Mouse (Mus musculus): ENCODE measurements around the gene Noto. TPM values are rescaled to one million over a fixed set of nuclear protein-coding genes. Genes with fewer than 3 reads are reported as not detected.
"Not testable (repeated sequence)": the region's sequence is repeated elsewhere in the genome, so short reads cannot be mapped to it uniquely, and the experiment has no call there.

The Noto gene
- total RNA-seq, 2 experiments from 2014 or later: not detected

GRCm38 (mm10) chr6:85419150-85419549 lies 4.5 kb upstream of the Noto start:
- DNase-seq (ENCODE audit: extremely low spot score in 1 of 2, low spot score in 1 of 2): no peak

DNA sequence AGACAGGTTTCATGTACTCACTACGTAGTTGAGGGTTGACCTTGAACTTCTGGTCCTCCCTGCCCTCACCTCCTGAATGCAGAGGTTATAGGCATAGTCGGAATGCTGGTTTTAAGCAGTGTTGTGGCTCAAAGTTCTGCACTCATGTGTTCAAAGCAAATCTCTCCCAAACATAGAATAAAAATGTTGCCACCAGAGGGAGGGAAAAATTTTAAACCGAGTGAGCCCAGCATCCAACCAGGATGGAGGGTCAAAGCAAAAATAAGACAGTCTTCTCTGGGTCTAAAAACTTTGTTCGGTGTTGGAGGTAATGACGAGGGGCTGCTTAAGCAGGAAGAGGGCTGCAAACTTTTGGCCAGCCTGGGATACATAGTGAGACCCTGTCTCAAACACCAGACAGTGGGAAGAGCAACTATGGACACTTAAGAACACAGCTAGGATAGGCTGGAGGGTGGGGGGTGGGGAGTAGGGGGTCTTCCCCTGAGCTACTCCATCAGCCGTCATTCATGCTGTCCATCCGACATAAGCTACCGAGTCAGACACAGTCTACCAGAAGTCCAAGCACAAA lies 7.7 kb downstream of the Noto start:
- no peak for DNase-seq (ENCODE audit: extremely low spot score in 1 of 2, low spot score in 1 of 2)

- peak; percentile 73 to 74 for DNase-seq (ENCODE audit: extremely low spot score in 1 of 2, low spot score in 1 of 2)
These were observed 8.3 kb downstream of the Noto start, which contains the start of gene Smyd5 for GRCm38 (mm10) chr6:85431842-85432431. TSS of gene Smyd5 (plus strand) at chr6:85431989.

GRCm38 (mm10) chr6:85433865-85434264 lies 10.2 kb downstream of the Noto start:
- DNase-seq (ENCODE audit: extremely low spot score in 1 of 2, low spot score in 1 of 2): no peak

- no peak for DNase-seq (ENCODE audit: extremely low spot score in 1 of 2, low spot score in 1 of 2)
These were observed 12.5 kb downstream of the Noto start for GRCm38 (mm10) chr6:85436204-85436603.

DNA sequence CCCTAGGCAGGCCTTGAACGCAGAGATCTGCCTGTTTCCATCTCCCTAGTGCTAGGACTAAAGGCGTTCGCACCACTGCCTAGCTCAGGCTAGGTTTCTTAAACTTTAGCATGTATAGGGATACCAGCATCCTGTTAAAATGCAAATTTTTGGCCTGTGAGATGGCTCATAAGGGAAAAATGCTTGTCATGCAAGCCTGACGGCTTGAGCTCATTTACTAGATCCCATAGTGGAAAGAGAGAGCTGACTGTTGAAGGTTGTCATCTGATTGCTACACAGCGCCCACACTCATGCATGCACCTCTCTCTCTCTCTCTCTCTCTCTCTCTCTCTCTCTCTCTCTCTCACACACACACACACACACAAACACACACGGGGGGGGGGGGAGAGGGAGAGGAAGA lies 12.9 kb downstream of the Noto start:
- no peak for DNase-seq (ENCODE audit: extremely low spot score in 1 of 2, low spot score in 1 of 2)

DNA sequence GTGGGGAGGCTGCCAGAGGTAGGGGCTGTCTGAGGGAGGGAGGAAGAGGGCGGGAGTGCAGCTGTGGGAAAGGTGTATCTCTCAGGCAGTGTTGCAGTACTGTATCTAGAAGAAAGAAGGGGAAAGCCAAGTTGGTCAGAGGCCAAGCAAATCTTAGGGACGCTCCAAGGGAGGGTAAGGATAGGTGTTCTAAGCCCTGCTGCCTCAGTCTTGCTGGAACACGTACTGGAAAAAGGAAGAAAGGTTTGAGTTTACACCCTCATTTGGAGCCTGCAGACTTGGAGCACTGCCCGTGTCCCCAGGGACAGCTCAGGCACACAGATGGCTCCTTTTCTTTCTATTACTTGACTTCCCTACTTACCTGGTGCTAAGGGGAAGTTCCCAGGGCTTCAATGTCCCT lies 17.5 kb downstream of the Noto start:
- no peak for DNase-seq (ENCODE audit: extremely low spot score in 1 of 2, low spot score in 1 of 2)

- no peak for DNase-seq (ENCODE audit: extremely low spot score in 1 of 2, low spot score in 1 of 2)
These were observed 20.0 kb downstream of the Noto start for GRCm38 (mm10) chr6:85443488-85444233.

DNA sequence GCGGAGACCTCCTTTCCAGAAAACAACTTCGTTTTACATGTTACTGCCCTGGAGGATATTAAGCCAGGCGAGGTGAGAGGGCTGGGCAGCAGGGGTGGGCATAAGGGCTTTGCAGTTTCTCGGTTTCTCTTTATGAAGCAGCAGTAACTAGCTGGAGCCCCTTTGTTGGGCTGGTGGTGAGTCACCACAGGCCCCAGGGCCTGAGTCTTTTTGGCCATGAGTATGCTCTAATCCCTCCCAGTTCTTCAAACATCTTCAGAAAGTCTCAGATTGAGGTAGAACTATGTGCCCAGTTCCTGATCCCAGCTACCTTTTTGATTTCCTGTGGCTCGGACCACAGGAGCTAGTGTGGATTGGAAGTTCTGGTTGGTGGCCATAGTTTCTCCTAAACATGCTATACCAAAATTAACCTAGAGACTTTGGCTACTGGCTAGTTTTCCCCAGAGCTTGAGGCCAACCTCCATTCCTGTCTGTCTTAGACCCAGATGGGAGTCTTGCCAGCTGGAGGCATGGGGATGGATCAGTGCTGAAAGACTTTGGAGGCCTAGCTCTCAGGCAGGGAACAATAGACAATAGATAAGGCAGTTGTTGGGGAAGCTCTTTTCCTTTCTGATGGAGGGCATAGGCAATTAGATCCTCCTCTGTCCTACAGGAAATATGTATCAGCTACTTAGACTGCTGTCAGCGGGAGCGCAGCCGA lies 20.7 kb downstream of the Noto start:
- no peak for DNase-seq (ENCODE audit: extremely low spot score in 1 of 2, low spot score in 1 of 2)

DNA sequence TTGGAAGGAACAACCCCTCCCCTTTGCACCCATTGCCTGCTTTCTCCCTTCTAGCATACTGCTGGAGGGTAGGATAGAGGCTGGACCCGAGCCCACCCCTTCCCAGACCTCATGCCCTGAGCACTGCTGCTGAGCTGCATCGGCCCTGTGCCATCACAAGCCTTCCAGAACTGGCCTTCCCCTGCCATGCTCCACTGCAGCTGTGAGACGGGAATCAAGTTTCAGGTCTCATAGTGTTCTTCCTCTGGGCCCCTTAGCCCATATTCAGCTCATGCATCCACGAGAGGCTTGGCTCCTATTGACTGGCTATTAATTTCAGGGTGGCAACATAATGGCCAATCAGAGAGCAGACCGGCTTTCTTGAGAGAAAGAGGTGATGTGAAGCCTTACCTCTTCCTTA lies 21.6 kb downstream of the Noto start:
- DNase-seq (ENCODE audit: extremely low spot score in 1 of 2, low spot score in 1 of 2): no peak

GRCm38 (mm10) chr6:85447351-85447750 lies 23.7 kb downstream of the Noto start:
- DNase-seq (ENCODE audit: extremely low spot score in 1 of 2, low spot score in 1 of 2): no peak

DNA sequence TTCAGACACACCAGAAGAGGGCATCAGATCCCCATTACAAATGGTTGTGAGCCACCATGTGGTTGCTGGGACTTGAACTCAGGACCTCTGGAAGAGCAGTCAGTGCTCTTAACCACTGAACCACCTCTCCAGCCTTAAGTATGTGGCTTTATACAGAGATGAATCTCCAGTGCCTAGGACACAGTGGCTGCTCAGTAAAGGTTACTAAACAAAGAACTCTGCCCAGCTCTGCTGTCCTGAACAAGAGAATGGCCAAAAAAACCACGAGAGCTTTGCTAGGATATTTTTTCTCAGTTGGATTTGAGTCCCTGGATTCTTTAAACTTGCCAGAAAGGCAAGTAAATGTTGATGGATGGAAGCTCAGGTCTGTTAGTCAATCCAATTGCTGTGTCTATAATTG lies 26.5 kb downstream of the Noto start:
- not testable (repeated sequence) for DNase-seq (ENCODE audit: extremely low spot score in 1 of 2, low spot score in 1 of 2)

GRCm38 (mm10) chr6:85450697-85451663 lies 27.3 kb downstream of the Noto start, which contains the start of gene Cct7:
TSS of gene Cct7 (plus strand) at chr6:85451514.
- peak; percentile 95 to 97 for DNase-seq (ENCODE audit: extremely low spot score in 1 of 2, low spot score in 1 of 2)

DNA sequence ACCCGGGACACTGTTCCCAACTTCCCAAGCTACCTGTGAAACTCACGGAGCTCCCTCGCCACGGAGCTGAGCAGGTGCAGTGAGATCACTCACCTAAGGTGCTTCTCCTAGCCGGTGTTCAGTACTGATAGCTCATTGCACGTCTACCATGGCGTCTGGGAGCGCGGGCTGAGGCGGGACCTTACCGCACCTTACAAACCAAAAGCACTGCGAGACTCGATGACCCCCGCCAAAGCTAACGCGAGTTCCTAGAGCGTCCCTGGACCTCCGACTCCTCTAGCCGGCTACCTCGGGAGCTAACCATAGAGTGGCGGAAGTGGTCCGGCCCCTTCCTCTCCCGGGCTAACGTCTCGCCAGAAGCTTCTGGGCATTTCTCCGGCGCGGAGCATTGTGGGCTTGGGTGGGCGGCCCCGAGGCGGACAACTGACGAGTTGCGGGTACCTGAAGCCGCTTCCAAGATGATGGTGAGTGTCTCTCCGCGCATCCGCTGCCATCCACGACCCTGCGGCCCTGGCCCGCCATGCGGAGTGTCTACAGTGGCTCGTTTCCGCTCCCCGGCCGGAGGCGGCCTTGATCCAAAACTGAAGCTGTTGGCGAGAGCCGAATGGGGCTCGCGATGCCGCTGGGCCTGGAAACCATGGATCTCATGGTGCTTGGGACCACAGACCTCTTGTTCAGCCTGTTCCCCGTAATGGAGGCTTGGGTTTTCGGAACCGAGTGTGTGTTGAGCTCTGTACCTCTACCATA lies 28.2 kb downstream of the Noto start, which contains the start of gene Pradc1:
TSS of gene Pradc1 (minus strand) at position 307 of the 747 bp plus-strand sequence.
- DNase-seq (ENCODE audit: extremely low spot score in 1 of 2, low spot score in 1 of 2): peak; percentile 90 to 91

GRCm38 (mm10) chr6:85452411-85452665 lies 28.7 kb downstream of the Noto start:
- DNase-seq (ENCODE audit: extremely low spot score in 1 of 2, low spot score in 1 of 2): no peak

DNA sequence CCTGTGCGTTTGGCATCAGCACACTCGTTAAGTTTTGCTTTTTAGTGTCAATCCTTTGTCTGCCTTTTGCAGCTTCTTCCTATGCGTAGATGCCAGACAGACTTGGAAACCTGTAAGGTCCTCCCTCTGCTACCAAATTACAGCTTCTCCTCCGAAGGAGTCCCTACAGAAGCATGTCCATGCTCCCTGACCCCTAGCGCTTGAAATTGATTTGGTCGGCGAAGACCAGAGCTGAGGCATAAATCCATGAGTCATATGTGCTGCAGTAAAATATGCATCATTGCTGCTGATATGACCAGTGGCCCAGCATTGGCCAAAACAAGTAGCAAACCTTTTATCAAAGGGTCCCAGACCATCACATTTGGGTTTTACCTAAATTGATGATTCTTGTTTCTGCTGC lies 29.1 kb downstream of the Noto start:
- DNase-seq (ENCODE audit: extremely low spot score in 1 of 2, low spot score in 1 of 2): no peak

GRCm38 (mm10) chr6:85459621-85460020 lies 35.9 kb downstream of the Noto start:
- DNase-seq (ENCODE audit: extremely low spot score in 1 of 2, low spot score in 1 of 2): no peak

- DNase-seq (ENCODE audit: extremely low spot score in 1 of 2, low spot score in 1 of 2): no peak
These were observed 41.7 kb downstream of the Noto start for GRCm38 (mm10) chr6:85465381-85465780.

DNA sequence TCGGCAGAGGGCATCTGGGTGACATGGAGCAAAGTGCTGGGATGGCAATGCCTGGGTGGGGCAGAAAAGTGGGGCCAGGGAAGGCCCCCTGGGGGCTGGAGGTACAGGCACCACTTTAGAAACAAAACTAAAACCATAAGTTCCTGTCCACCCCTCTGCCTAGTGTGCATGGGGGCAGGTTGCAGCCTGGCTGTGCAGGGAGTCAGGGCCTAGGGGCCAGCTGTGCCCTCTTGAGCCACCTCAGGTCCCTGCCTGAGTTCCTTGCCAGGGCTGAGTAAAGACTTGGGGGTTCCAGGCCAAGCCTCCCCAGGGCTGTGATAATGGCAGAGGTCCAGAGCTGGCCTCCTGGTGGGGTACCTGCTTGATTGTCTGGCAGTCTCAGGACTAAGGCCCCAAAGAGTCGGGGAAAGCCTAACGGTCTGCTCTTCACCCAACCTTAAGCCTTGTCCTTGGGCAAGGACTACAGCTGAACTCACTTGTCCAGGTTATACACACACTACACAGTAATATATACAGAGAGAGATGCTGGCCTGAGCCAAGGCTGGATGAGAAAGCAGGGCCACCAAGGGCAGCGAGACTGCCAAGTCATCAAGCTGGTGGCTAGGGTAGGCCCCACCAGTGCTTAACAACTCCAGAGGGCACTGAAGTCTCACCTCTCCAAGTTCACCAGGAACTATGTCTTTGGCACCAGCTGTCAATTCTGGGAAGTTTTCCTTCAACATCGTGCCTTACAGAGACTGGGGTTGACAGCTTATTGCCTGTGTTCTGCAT lies 46.2 kb downstream of the Noto start:
- DNase-seq (ENCODE audit: extremely low spot score in 1 of 2, low spot score in 1 of 2): no peak
